Mouse (Mus musculus) E14TG2a.4 (cell line): Measurements from ENCODE around the gene Prr7.
"Not testable (repeated sequence)": the region's sequence is repeated elsewhere in the genome, so short reads cannot be mapped to it uniquely, and the experiment has no call there.

Experiments
- CTCF ChIP-seq: conservative IDR thresholded peaks from 2 replicates; pipeline ENCODE4 v1.5.1; 2014; ENCODE audit warnings: low read length
- NANOG ChIP-seq: IDR thresholded peaks from 2 replicates; pipeline ENCODE4 v1.6.1; 2014; ENCODE audit warnings: borderline replicate concordance, low read length, mixed read lengths
- POU5F1 ChIP-seq: IDR thresholded peaks from 2 replicates; pipeline ENCODE4 v1.6.1; 2014; ENCODE audit warnings: low read length, borderline replicate concordance

DNA sequence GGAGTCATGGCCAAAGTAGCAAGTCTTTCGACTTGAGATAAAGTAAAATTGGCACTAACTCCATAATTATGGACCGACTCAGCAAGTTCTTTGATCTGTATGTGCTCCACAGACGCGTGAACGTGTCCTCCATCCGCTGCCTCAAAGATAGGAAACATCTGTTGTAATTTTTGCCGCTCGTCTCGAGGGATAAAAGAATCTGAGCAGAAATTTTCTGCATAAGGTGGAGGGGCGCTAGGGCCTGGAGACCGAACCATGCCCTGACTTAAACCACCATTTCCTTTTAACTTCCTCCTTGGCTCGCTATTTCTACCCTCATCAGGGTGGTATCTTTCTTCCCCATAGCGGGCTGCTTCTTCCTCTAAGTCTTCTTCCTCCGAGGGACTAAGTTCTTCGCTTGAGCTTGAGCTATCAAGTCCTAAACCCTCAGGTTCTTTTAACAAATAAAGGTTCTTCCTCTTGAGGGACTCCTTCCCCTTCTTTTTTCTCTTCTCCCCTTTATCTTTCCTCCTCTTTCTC lies 26.9 kb upstream of the Prr7 start:
- not testable (repeated sequence) for TF ChIP-seq CTCF, NANOG, POU5F1
